15 mouse cellular contexts compared by ENCODE assay signal in genomic region chr3:131046412-131046811, GRCm38 (mm10).
DNase-seq lines count a peak whose midpoint lies in the region; ATAC-seq lines count a peak whose summit lies in the region.
"Had no signal": no experiment of that assay in that cellular context is flagged by ENCODE, and none has a peak within 500 bp of the region (broad histone marks: within the 10 kb centered on the region; RNA-seq: fewer than 3 reads in every experiment).

No protein-coding gene starts in this region.

- no peak overlapping the region for H3K27ac ChIP-seq in forebrain, embryonic 14.5 days (ENCODE audit: low read depth, low read length)
- H3K27ac ChIP-seq in forebrain, embryonic 12.5 days: no peak overlapping the region
- H3K27ac ChIP-seq: forebrain, embryonic 10.5 days; hindbrain, embryonic 12.5 days; left cerebral cortex, adult 2 months; lung, embryonic 15.5 days had no signal

- 82% methylated on average over 5 of the region's 5 CpGs for WGBS in forebrain, embryonic 14.5 days
- 89% methylated on average over 5 of the region's 5 CpGs for WGBS in forebrain, embryonic 12.5 days

- no peak for ATAC-seq in forebrain, embryonic 14.5 days
- no peak for ATAC-seq in forebrain, embryonic 12.5 days (ENCODE audit: low FRiP score)
- ATAC-seq in megakaryocyte, adult 5-6 weeks (ENCODE audit: poor library complexity, severe bottlenecking): no peak

- H3K9me3 ChIP-seq in forebrain, embryonic 14.5 days (replicated peaks; ENCODE audit: control insufficient read depth, low read length): no peaks in the 10 kb centered on the region
- no peaks in the 10 kb centered on the region for H3K9me3 ChIP-seq in forebrain, embryonic 12.5 days
- H3K9me3 ChIP-seq: forebrain, embryonic 10.5 days; lung, embryonic 15.5 days had no signal

- DNase-seq in forebrain, embryonic 14.5 days (ENCODE audit: low spot score): peak; percentile 31
- peak; percentile 58 for DNase-seq in lung, postnatal 10 days
- DNase-seq in lung, postnatal 25 days (ENCODE audit: low spot score): no peak
- peak; percentile 44 to 63 for DNase-seq in adrenal gland, postnatal 36 days
- peak; percentile 50 for DNase-seq in kidney, postnatal 14 days
- DNase-seq in layer of hippocampus, postnatal 25 days (ENCODE audit: extremely low spot score in 1 of 2, low spot score in 1 of 2): no peak
- DNase-seq: spleen, adult 18-20 months; thymus, postnatal 14 days had no signal

- no peaks in the 10 kb centered on the region for H3K36me3 ChIP-seq in forebrain, embryonic 14.5 days (ENCODE audit: control insufficient read depth, insufficient read depth, low read length)
- no peaks in the 10 kb centered on the region for H3K36me3 ChIP-seq in forebrain, embryonic 12.5 days (replicated peaks)
- H3K36me3 ChIP-seq: forebrain, embryonic 10.5 days; hindbrain, embryonic 12.5 days; lung, embryonic 15.5 days had no signal

- no peak overlapping the region for H3K4me2 ChIP-seq in forebrain, embryonic 14.5 days (ENCODE audit: low read length)
- no peak overlapping the region for H3K4me2 ChIP-seq in forebrain, embryonic 12.5 days
- H3K4me2 ChIP-seq: hindbrain, embryonic 12.5 days; lung, embryonic 15.5 days had no signal

- H3K4me1 ChIP-seq in forebrain, embryonic 14.5 days (ENCODE audit: control insufficient read depth, insufficient read depth, low read length): no peaks in the 10 kb centered on the region
- no peaks in the 10 kb centered on the region for H3K4me1 ChIP-seq in forebrain, embryonic 12.5 days
- H3K4me1 ChIP-seq: hindbrain, embryonic 12.5 days had no signal

- no peak overlapping the region for H3K4me3 ChIP-seq in forebrain, embryonic 14.5 days (ENCODE audit: low read depth, low read length)
- no peak overlapping the region for H3K4me3 ChIP-seq in forebrain, embryonic 12.5 days (replicated peaks)
- H3K4me3 ChIP-seq: forebrain, embryonic 10.5 days; hindbrain, embryonic 12.5 days; left cerebral cortex, adult 2 months; lung, embryonic 15.5 days had no signal

- no peaks in the 10 kb centered on the region for H3K27me3 ChIP-seq in forebrain, embryonic 14.5 days (replicated peaks; ENCODE audit: control insufficient read depth, insufficient read depth, low read length)
- H3K27me3 ChIP-seq in forebrain, embryonic 12.5 days: no peaks in the 10 kb centered on the region
- H3K27me3 ChIP-seq: CH12.LX; hindbrain, embryonic 12.5 days; lung, embryonic 15.5 days had no signal

- H3K9ac ChIP-seq in forebrain, embryonic 14.5 days (ENCODE audit: low read length): no peak overlapping the region
- H3K9ac ChIP-seq in forebrain, embryonic 12.5 days: no peak overlapping the region
- H3K9ac ChIP-seq: hindbrain, embryonic 12.5 days; lung, embryonic 15.5 days had no signal

Comparison
In these comparisons a context has a peak if more than half of its experiments do, and no peak if none do; other contexts are left out.
1. DNase-seq: peak in forebrain, embryonic 14.5 days (single experiment), lung, postnatal 10 days (single experiment), adrenal gland, postnatal 36 days (2 of 2) and kidney, postnatal 14 days (single experiment); none in lung, postnatal 25 days (single experiment) and layer of hippocampus, postnatal 25 days (0 of 2).